Mouse (Mus musculus) frontal cortex, adult 2 months (tissue): Measurements from ENCODE around the gene Rpgrip1l. TPM values are rescaled to one million over a fixed set of nuclear protein-coding genes. Genes with fewer than 3 reads are reported as not detected.

Experiments
- polyA plus RNA-seq: library from polyadenylated mRNA; depleted of rRNA; stranded (reverse); fragments of >200 nt; gene quantifications from 2 replicates; pipeline ENCODE4 v1.2.3, GENCODE M21; 2012; rRNA removed

Rpgrip1l gene
- polyA plus RNA-seq, 1 experiment: 8.9 TPM

Other genes starting within 250 kb of the Rpgrip1l start
- gene Rbl2, start 243.2 kb downstream of the Rpgrip1l start, polyA plus RNA-seq: 31.2 and 38.5 TPM in 2 replicates
- gene Aktip, start 113.3 kb downstream of the Rpgrip1l start, polyA plus RNA-seq: 106 and 108 TPM in 2 replicates
- gene Fto, start 263 bp upstream of the Rpgrip1l start, polyA plus RNA-seq: 104 and 112 TPM in 2 replicates